Mouse (Mus musculus) stomach, postnatal 0 days (tissue): ENCODE data around the gene Stx4a.

Experiments used
- CTCF ChIP-seq: IDR thresholded peaks from 2 replicates; pipeline ENCODE4 v1.5.1; 2016; ENCODE audit warnings: antibody characterized with exemption, low read depth, mild to moderate bottlenecking, moderate library complexity
- EP300 ChIP-seq: optimal IDR thresholded peaks from 2 replicates; pipeline ENCODE3; 2016; ENCODE audit warnings: antibody characterized with exemption

GRCm38 (mm10) chr7:127817776-127818175, 6.3 kb upstream of the Stx4a start:
- no peak for TF ChIP-seq CTCF
- no peak for TF ChIP-seq EP300
